Mouse (Mus musculus) bone marrow macrophage, adult 2 months (primary cell): Measurements from ENCODE around the gene Sec22b.

ENCODE experiments used
- CTCF ChIP-seq: IDR thresholded peaks from 2 replicates; pipeline ENCODE4 v1.5.1; 2012; ENCODE audit warnings: low read depth, mild to moderate bottlenecking, low read length, moderate library complexity
- POLR2A ChIP-seq: IDR thresholded peaks from 2 replicates; pipeline ENCODE4 v1.6.1; 2012; ENCODE audit warnings: mild to moderate bottlenecking, low read depth, low read length, borderline replicate concordance

- TF ChIP-seq POLR2A (no peak), CTCF (no peak)
Observed at GRCm38 (mm10) chr3:97900516-97901490, at the start of gene Sec22b.
